Mouse (Mus musculus): ENCODE results near the gene Rnf220.

- TF ChIP-seq CTCF (IDR thresholded peaks at IDR 0.05; ENCODE audit: low read depth, low read length) (no peak), POLR2A (IDR thresholded peaks at IDR 0.05; ENCODE audit: extremely low read depth, insufficient read depth, low read length) (no peak)
Measured at GRCm38 (mm10) chr4:117485045-117485780, 11.6 kb downstream of the Rnf220 start.

Measured in liver, adult 2 months (tissue).